In the genomic region with DNA sequence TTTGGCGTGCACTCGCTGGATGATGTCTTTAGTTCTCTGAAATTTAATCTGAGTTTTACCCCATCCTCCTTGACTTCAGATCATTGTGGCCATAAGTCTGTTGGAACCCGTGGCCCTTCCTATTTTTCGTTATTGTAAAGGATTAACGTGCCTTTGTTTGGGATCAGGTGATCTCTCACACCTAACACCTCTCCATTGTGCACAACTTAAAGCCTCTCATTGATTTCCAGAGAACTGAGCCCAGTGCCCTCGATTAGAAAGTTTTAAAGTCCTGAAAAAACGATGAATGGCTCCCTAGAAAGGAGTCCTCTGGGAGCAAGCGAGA, we compare ENCODE assay signal across 8 mouse cellular contexts. TPM values are rescaled to one million over a fixed set of nuclear protein-coding genes. Genes with fewer than 3 reads are reported as not detected.
DNase-seq lines count a peak whose midpoint lies in the region; ATAC-seq and TF ChIP-seq lines count a peak whose summit lies in the region.

No protein-coding gene starts in this region.

- no peaks in the 10 kb centered on the region for H3K9me3 ChIP-seq in embryonic facial prominence, embryonic 12.5 days
- no peaks in the 10 kb centered on the region for H3K9me3 ChIP-seq in intestine, embryonic 16.5 days (ENCODE audit: control insufficient read depth, low read length)
- no peaks in the 10 kb centered on the region for H3K9me3 ChIP-seq in neural tube, embryonic 14.5 days (ENCODE audit: control insufficient read depth, low read length)

- no peak for ATAC-seq in embryonic facial prominence, embryonic 12.5 days (ENCODE audit: insufficient number of reproducible peaks, insufficient read depth, low FRiP score, low TSS enrichment)
- no peak for ATAC-seq in intestine, embryonic 16.5 days
- ATAC-seq in neural tube, embryonic 14.5 days (ENCODE audit: low read depth) = no peak
- ATAC-seq in cerebellum, adult (ENCODE audit: insufficient number of reproducible peaks, low FRiP score, low TSS enrichment) = no peak

- no peaks in the 10 kb centered on the region for H3K27me3 ChIP-seq in liver, adult 2 months (ENCODE audit: control insufficient read depth, insufficient read depth, low read length)
- no peaks in the 10 kb centered on the region for H3K27me3 ChIP-seq in embryonic facial prominence, embryonic 12.5 days
- no peaks in the 10 kb centered on the region for H3K27me3 ChIP-seq in intestine, embryonic 16.5 days (replicated peaks; ENCODE audit: control insufficient read depth, insufficient read depth, low read length)
- no peaks in the 10 kb centered on the region for H3K27me3 ChIP-seq in neural tube, embryonic 14.5 days (ENCODE audit: control insufficient read depth, insufficient read depth, low read length)

- peaks cover 18% of the 10 kb centered on the region for H3K79me2 ChIP-seq in liver, adult 2 months (ENCODE audit: control insufficient read depth, insufficient read depth, low read length)

- H3K9ac ChIP-seq in liver, adult 2 months (ENCODE audit: low read depth, low read length) = peak overlapping the region; percentile 98
- H3K9ac ChIP-seq in embryonic facial prominence, embryonic 12.5 days = 0 out of 2 replicates have a peak overlapping the region, but pooled peaks have one; percentile 97
- H3K9ac ChIP-seq in intestine, embryonic 16.5 days (ENCODE audit: low read depth, low read length) = peak overlapping the region; percentile 95
- H3K9ac ChIP-seq in neural tube, embryonic 14.5 days (replicated peaks; ENCODE audit: low read depth, low read length) = 0 out of 2 replicates have a peak overlapping the region, but pooled peaks have one; percentile 97

- peak overlapping the region; percentile 94 for H3K27ac ChIP-seq in liver, adult 2 months (replicated peaks; ENCODE audit: insufficient read depth, low read depth, low read length)
- peak overlapping the region; percentile 92 for H3K27ac ChIP-seq in embryonic facial prominence, embryonic 12.5 days
- H3K27ac ChIP-seq in intestine, embryonic 16.5 days (ENCODE audit: low read length) = peak overlapping the region; percentile 90
- H3K27ac ChIP-seq in neural tube, embryonic 14.5 days (ENCODE audit: low read depth, low read length) = peak overlapping the region; percentile 91; the same call in 1 of the 2 replicates

- no peak for DNase-seq in liver, adult 2 months (ENCODE audit: extremely low read depth, low read depth, low spot score)
- DNase-seq in liver = no peak
- no peak for DNase-seq in urinary bladder, postnatal 25 days (ENCODE audit: low spot score)
- no peak for DNase-seq in urinary bladder, postnatal 4 days (ENCODE audit: low spot score in 2 of 2)

- H3K4me1 ChIP-seq in liver, adult 2 months (ENCODE audit: control insufficient read depth, insufficient read depth, low read length) = peaks cover 11% of the 10 kb centered on the region
- H3K4me1 ChIP-seq in embryonic facial prominence, embryonic 12.5 days = peaks cover 14% of the 10 kb centered on the region; the same call in 1 of the 2 replicates
- H3K4me1 ChIP-seq in intestine, embryonic 16.5 days (ENCODE audit: control insufficient read depth, insufficient read depth, low read length) = peaks cover 15% of the 10 kb centered on the region
- peaks cover 18% of the 10 kb centered on the region for H3K4me1 ChIP-seq in neural tube, embryonic 14.5 days (ENCODE audit: control insufficient read depth, insufficient read depth, low read length)

- peak overlapping the region; percentile 98 for H3K4me3 ChIP-seq in liver, adult 2 months (ENCODE audit: insufficient read depth, low read depth, low read length)
- H3K4me3 ChIP-seq in embryonic facial prominence, embryonic 12.5 days = peak overlapping the region; percentile 100
- peak overlapping the region; percentile 96 for H3K4me3 ChIP-seq in intestine, embryonic 16.5 days (ENCODE audit: low read length)
- peak overlapping the region; percentile 95 for H3K4me3 ChIP-seq in neural tube, embryonic 14.5 days (ENCODE audit: low read depth, low read length)

- peak overlapping the region; percentile 76 for H3K4me2 ChIP-seq in embryonic facial prominence, embryonic 12.5 days (replicated peaks)
- peak overlapping the region; percentile 61 for H3K4me2 ChIP-seq in intestine, embryonic 16.5 days (ENCODE audit: low read depth, low read length)
- H3K4me2 ChIP-seq in neural tube, embryonic 14.5 days (ENCODE audit: low read depth, low read length) = peak overlapping the region; percentile 44

- no peak for TF ChIP-seq POLR2A in liver, adult 2 months (IDR thresholded peaks at IDR 0.05; ENCODE audit: extremely low read depth, insufficient read depth, low read length)

- WGBS in liver, adult 2 months = 17% methylated on average over 8 of the region's 8 CpGs
- WGBS in embryonic facial prominence, embryonic 12.5 days = 13% methylated on average over 8 of the region's 8 CpGs
- 16% methylated on average over 8 of the region's 8 CpGs for WGBS in intestine, embryonic 16.5 days
- 15% methylated on average over 8 of the region's 8 CpGs for WGBS in neural tube, embryonic 14.5 days

- no peak for TF ChIP-seq CTCF in liver, adult 2 months (IDR thresholded peaks at IDR 0.05; ENCODE audit: low read depth, low read length)

- no peaks in the 10 kb centered on the region for H3K36me3 ChIP-seq in liver, adult 2 months (ENCODE audit: control insufficient read depth, insufficient read depth, low read length)
- no peaks in the 10 kb centered on the region for H3K36me3 ChIP-seq in embryonic facial prominence, embryonic 12.5 days
- no peaks in the 10 kb centered on the region for H3K36me3 ChIP-seq in intestine, embryonic 16.5 days (ENCODE audit: control insufficient read depth, insufficient read depth, low read length)
- H3K36me3 ChIP-seq in neural tube, embryonic 14.5 days (ENCODE audit: control insufficient read depth, insufficient read depth, low read length) = no peaks in the 10 kb centered on the region

RNA-seq across cellular contexts. Expression of gene Stk38, which starts 0.5 kb away (rescaled TPM):
- 45.8 and 52.2 TPM in 2 replicates for total RNA-seq in liver, adult 2 months (2014; rRNA removed)
- 52.0 and 54.4 TPM in 2 replicates for polyA plus RNA-seq in liver, adult 2 months (2012; rRNA removed)
- polyA plus RNA-seq in embryonic facial prominence, embryonic 12.5 days (2016; fragmentation: Nextera tagmentation; extraction: Ambion mirVana) = 136 and 137 TPM in 2 replicates
- 98.3 and 104 TPM in 2 replicates for polyA plus RNA-seq in intestine, embryonic 16.5 days (2015; fragmentation: Nextera tagmentation; extraction: Ambion mirVana)
- polyA plus RNA-seq in neural tube, embryonic 14.5 days (2014; fragmentation: Nextera tagmentation; extraction: Ambion mirVana) = 82.4 and 99.1 TPM in 2 replicates

RNA-seq across cellular contexts. Expression of gene Srsf3, which starts 24.1 kb away (rescaled TPM):
- total RNA-seq in liver, adult 2 months (2014; rRNA removed) = 41.4 and 47.3 TPM in 2 replicates
- 26.6 and 40.1 TPM in 2 replicates for polyA plus RNA-seq in liver, adult 2 months (2012; rRNA removed)
- polyA plus RNA-seq in embryonic facial prominence, embryonic 12.5 days (2016; fragmentation: Nextera tagmentation; extraction: Ambion mirVana) = 731 and 750 TPM in 2 replicates
- 393 and 451 TPM in 2 replicates for polyA plus RNA-seq in intestine, embryonic 16.5 days (2015; fragmentation: Nextera tagmentation; extraction: Ambion mirVana)
- 423 and 489 TPM in 2 replicates for polyA plus RNA-seq in neural tube, embryonic 14.5 days (2014; fragmentation: Nextera tagmentation; extraction: Ambion mirVana)

RNA-seq across cellular contexts. Expression of gene Kctd20, which starts 56.5 kb away (rescaled TPM):
- 22.3 and 24.0 TPM in 2 replicates for total RNA-seq in liver, adult 2 months (2014; rRNA removed)
- polyA plus RNA-seq in liver, adult 2 months (2012; rRNA removed) = 17.9 and 18.9 TPM in 2 replicates
- 122 and 127 TPM in 2 replicates for polyA plus RNA-seq in embryonic facial prominence, embryonic 12.5 days (2016; fragmentation: Nextera tagmentation; extraction: Ambion mirVana)
- 57.0 and 62.3 TPM in 2 replicates for polyA plus RNA-seq in intestine, embryonic 16.5 days (2015; fragmentation: Nextera tagmentation; extraction: Ambion mirVana)
- polyA plus RNA-seq in neural tube, embryonic 14.5 days (2014; fragmentation: Nextera tagmentation; extraction: Ambion mirVana) = 66.6 and 89.3 TPM in 2 replicates
